Mouse (Mus musculus): Measurements from ENCODE around the gene Ank2.

GRCm38 (mm10) chr3:127118777-127119176 lies 380.4 kb downstream of the Ank2 start:
- TF ChIP-seq CTCF (IDR thresholded peaks at IDR 0.05) = no peak
- no peak for TF ChIP-seq EP300 (IDR thresholded peaks at IDR 0.05)

Data from lung, postnatal 0 days (tissue).